Mouse (Mus musculus) WW6 (cell line): ENCODE measurements around the gene Spdl1.

Experiments
- DNase-seq: peaks from one replicate; pipeline ENCODE4 v3.0.0-alpha.2; 2013; ENCODE audit warnings: low read depth, low spot score

Spdl1 gene

DNA sequence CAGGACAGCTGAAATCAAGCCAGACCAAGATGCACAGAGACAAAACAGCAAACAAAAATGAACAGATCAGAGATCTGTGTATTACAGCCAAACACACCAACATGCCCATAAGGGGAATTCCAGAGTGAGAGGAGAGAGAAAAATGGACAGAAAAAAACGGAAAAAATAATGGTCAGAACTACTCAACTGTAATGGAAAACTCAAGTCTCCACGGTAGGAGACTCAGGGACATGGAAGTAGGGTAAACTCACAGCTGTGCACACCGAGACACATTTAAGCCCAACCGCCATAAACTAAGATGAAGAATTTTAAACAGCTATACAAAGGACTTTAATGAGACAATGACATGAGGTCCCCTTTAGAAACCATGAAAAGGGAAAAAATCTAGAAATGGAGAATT, 73.9 kb downstream of the Spdl1 start:
- no peak for DNase-seq
